Mouse (Mus musculus) myocyte (in vitro differentiated cells): Measurements from ENCODE around the gene Parp12. TPM values are rescaled to one million over a fixed set of nuclear protein-coding genes. Genes with fewer than 3 reads are reported as not detected.

ENCODE experiments used
- H3K27me3 ChIP-seq: one replicate; pipeline ENCODE4 v1.6.1; 2011; ENCODE audit not compliant: control insufficient read depth, insufficient read depth, insufficient read length
- H3K36me3 ChIP-seq: one replicate; pipeline ENCODE4 v1.6.1; 2011; ENCODE audit not compliant: control insufficient read depth, insufficient read depth
- H3K4me2 ChIP-seq: one replicate; pipeline ENCODE4 v1.6.1; 2011; ENCODE audit warnings: low read depth, control low read depth
- H3K4me3 ChIP-seq: one replicate; pipeline ENCODE4 v1.5.1; 2011; ENCODE audit warnings: mild to moderate bottlenecking, control low read depth, moderate library complexity
- H3K79me2 ChIP-seq: one replicate; pipeline ENCODE4 v1.6.1; 2011; ENCODE audit not compliant: control insufficient read depth, insufficient read depth
- H3ac ChIP-seq: one replicate; pipeline ENCODE4 v1.6.1; 2011; ENCODE audit not compliant: control insufficient read depth, insufficient read length
- CEBPB ChIP-seq: IDR thresholded peaks from 2 replicates; pipeline ENCODE4 v1.6.1; 2011; ENCODE audit warnings: mild to moderate bottlenecking, moderate library complexity; ENCODE audit not compliant: poor library complexity, insufficient read depth, severe bottlenecking
- E2F4 ChIP-seq: IDR thresholded peaks from one replicate; pipeline ENCODE4 v1.6.1; 2011; ENCODE audit warnings: mild to moderate bottlenecking, control low read depth, moderate library complexity; ENCODE audit not compliant: insufficient read depth
- MAX ChIP-seq: IDR thresholded peaks from one replicate; pipeline ENCODE4 v1.6.1; 2011; ENCODE audit warnings: low read depth, mild to moderate bottlenecking, control low read depth
- MYOD1 ChIP-seq, 3 experiments: IDR thresholded peaks; one replicate each; pipeline ENCODE4 v1.6.1; 2011; ENCODE audit warnings: control low read depth in 2 of 3, low read depth in 2 of 3, mild to moderate bottlenecking in 2 of 3, moderate library complexity in 1 of 3; ENCODE audit not compliant: insufficient read length in 2 of 3, control insufficient read depth in 1 of 3
- MYOG ChIP-seq, 3 experiments: IDR thresholded peaks; one replicate each; pipeline ENCODE4 v1.6.1; 2011; ENCODE audit warnings: control low read depth in 2 of 3, low read depth in 2 of 3, mild to moderate bottlenecking in 2 of 3; ENCODE audit not compliant: insufficient read length in 2 of 3, control insufficient read depth in 1 of 3, insufficient read depth in 1 of 3
- POLR2A ChIP-seq: IDR thresholded peaks from one replicate; pipeline ENCODE4 v1.6.1; 2011; ENCODE audit warnings: low read depth, mild to moderate bottlenecking, control low read depth, moderate library complexity; ENCODE audit not compliant: insufficient read length
- POLR2AphosphoS2 ChIP-seq: IDR thresholded peaks from one replicate; pipeline ENCODE4 v1.6.1; 2011; ENCODE audit warnings: low read depth, control low read depth; ENCODE audit not compliant: insufficient read length
- REST ChIP-seq: IDR thresholded peaks from one replicate; pipeline ENCODE4 v1.6.1; 2011; ENCODE audit warnings: mild to moderate bottlenecking, control low read depth, moderate library complexity; ENCODE audit not compliant: insufficient read depth, insufficient read length
- SRF ChIP-seq: IDR thresholded peaks from one replicate; pipeline ENCODE4 v1.6.1; 2011; ENCODE audit warnings: low read depth; ENCODE audit not compliant: control insufficient read depth, insufficient read length
- TCF12 ChIP-seq: IDR thresholded peaks from one replicate; pipeline ENCODE4 v1.6.1; 2011; ENCODE audit warnings: mild to moderate bottlenecking, control low read depth; ENCODE audit not compliant: poor library complexity, insufficient read depth, severe bottlenecking
- TCF3 ChIP-seq: IDR thresholded peaks from one replicate; pipeline ENCODE4 v1.6.1; 2011; ENCODE audit warnings: low read depth, control low read depth; ENCODE audit not compliant: insufficient read length
- USF1 ChIP-seq: IDR thresholded peaks from one replicate; pipeline ENCODE4 v1.6.1; 2011; ENCODE audit warnings: low read depth, mild to moderate bottlenecking, control low read depth, moderate library complexity
- polyA plus RNA-seq: library from polyadenylated mRNA; unstranded; fragments of >200 nt; fragmentation: generic; extraction: Trizol; gene quantifications from one replicate; pipeline ENCODE4 v1.2.1, GENCODE M21; 2012; ENCODE audit warnings: missing spikeins

The Parp12 gene
- 6.9 TPM for polyA plus RNA-seq

GRCm38 (mm10) chr6:39117584-39118455, at the start of gene Parp12:
TSS of gene Parp12 (minus strand) at chr6:39118349.
- Histone ChIP-seq H3K79me2 (no peaks in the 10 kb centered on the region), H3K36me3 (no peaks in the 10 kb centered on the region), H3K4me2 (peak within 1 kb of the TSS; percentile 81), H3ac (peak within 1 kb of the TSS; percentile 61), H3K4me3 (peak within 1 kb of the TSS; percentile 26), H3K27me3 (no peaks in the 10 kb centered on the region)
- TF ChIP-seq CEBPB (no peak), POLR2A (peak; percentile 60), MYOD1 (IDR thresholded peaks at IDR 0.05; ENCODE audit: control insufficient read depth in 1 of 3, insufficient read length in 2 of 3, low read depth in 2 of 3) (peak in 1 of 3 experiments; percentile 30), MYOG (IDR thresholded peaks at IDR 0.05; ENCODE audit: control insufficient read depth in 1 of 3, insufficient read depth in 1 of 3, insufficient read length in 2 of 3, low read depth in 2 of 3) (peak in 2 of 3 experiments; percentile 33 to 40), REST (no peak)

- H3K36me3 ChIP-seq = peaks cover 19% of the 10 kb centered on the region
- H3K4me2 ChIP-seq = no peak overlapping the region
- no peaks in the 10 kb centered on the region for H3K79me2 ChIP-seq
- no peaks in the 10 kb centered on the region for H3K27me3 ChIP-seq
- TF ChIP-seq SRF (no peak), POLR2A (no peak), TCF12 (no peak), POLR2AphosphoS2 (no peak), USF1 (no peak), REST (no peak), MAX (no peak), E2F4 (no peak), MYOG (IDR thresholded peaks at IDR 0.05; ENCODE audit: control insufficient read depth in 1 of 3, insufficient read depth in 1 of 3, insufficient read length in 2 of 3, low read depth in 2 of 3) (no peak), CEBPB (no peak)
- H3K4me3 ChIP-seq = no peak overlapping the region
- H3ac ChIP-seq = no peak overlapping the region
Observed at GRCm38 (mm10) chr6:39164891-39165290, 46.7 kb upstream of the Parp12 start.

- no peak for TF ChIP-seq MAX
- TF ChIP-seq E2F4 = no peak
- no peak for TF ChIP-seq CEBPB
- no peak for TF ChIP-seq MYOG (IDR thresholded peaks at IDR 0.05; ENCODE audit: control insufficient read depth in 1 of 3, insufficient read depth in 1 of 3, insufficient read length in 2 of 3, low read depth in 2 of 3)
- no peak for TF ChIP-seq MYOD1 (IDR thresholded peaks at IDR 0.05; ENCODE audit: control insufficient read depth in 1 of 3, insufficient read length in 2 of 3, low read depth in 2 of 3)
- no peak for TF ChIP-seq POLR2A
- TF ChIP-seq POLR2AphosphoS2 = no peak
- TF ChIP-seq USF1 = no peak
- no peak for TF ChIP-seq REST
- TF ChIP-seq TCF3 = no peak
- no peak for TF ChIP-seq TCF12
- no peak for TF ChIP-seq SRF
- Histone ChIP-seq H3ac (no peak overlapping the region), H3K4me2 (no peak overlapping the region), H3K36me3 (peaks cover 19% of the 10 kb centered on the region), H3K79me2 (no peaks in the 10 kb centered on the region), H3K27me3 (no peaks in the 10 kb centered on the region), H3K4me3 (no peak overlapping the region)
Observed at GRCm38 (mm10) chr6:39161975-39162374, 43.8 kb upstream of the Parp12 start.

GRCm38 (mm10) chr6:39146041-39146440, 27.9 kb upstream of the Parp12 start:
- Histone ChIP-seq H3K79me2 (no peaks in the 10 kb centered on the region), H3K36me3 (peaks cover 75% of the 10 kb centered on the region), H3K27me3 (no peaks in the 10 kb centered on the region), H3ac (no peak overlapping the region), H3K4me3 (no peak overlapping the region), H3K4me2 (no peak overlapping the region)
- no peak for TF ChIP-seq POLR2AphosphoS2
- TF ChIP-seq POLR2A = no peak
- no peak for TF ChIP-seq TCF3
- TF ChIP-seq E2F4 = no peak
- no peak for TF ChIP-seq USF1
- no peak for TF ChIP-seq REST

- Histone ChIP-seq H3ac (no peak overlapping the region), H3K27me3 (no peaks in the 10 kb centered on the region), H3K4me3 (no peak overlapping the region), H3K4me2 (no peak overlapping the region), H3K79me2 (no peaks in the 10 kb centered on the region), H3K36me3 (peaks cover 10% of the 10 kb centered on the region)
- no peak for TF ChIP-seq POLR2A
- no peak for TF ChIP-seq SRF
- no peak for TF ChIP-seq E2F4
- no peak for TF ChIP-seq USF1
- no peak for TF ChIP-seq CEBPB
- no peak for TF ChIP-seq MYOG (IDR thresholded peaks at IDR 0.05; ENCODE audit: control insufficient read depth in 1 of 3, insufficient read depth in 1 of 3, insufficient read length in 2 of 3, low read depth in 2 of 3)
- TF ChIP-seq MAX = no peak
- TF ChIP-seq REST = no peak
- no peak for TF ChIP-seq POLR2AphosphoS2
- TF ChIP-seq MYOD1 (IDR thresholded peaks at IDR 0.05; ENCODE audit: control insufficient read depth in 1 of 3, insufficient read length in 2 of 3, low read depth in 2 of 3) = no peak
- no peak for TF ChIP-seq TCF3
- TF ChIP-seq TCF12 = no peak
Observed at GRCm38 (mm10) chr6:39132556-39132955, 14.4 kb upstream of the Parp12 start.
